Mouse (Mus musculus) heart, postnatal 4 days (tissue): Measurements from ENCODE around the gene Chtop. TPM values are rescaled to one million over a fixed set of nuclear protein-coding genes. Genes with fewer than 3 reads are reported as not detected.

ENCODE experiments used
- DNase-seq: peaks from one replicate; pipeline ENCODE4 v3.0.0; 2021
- total RNA-seq, 2 experiments: library from RNA; stranded (reverse); gene quantifications; 2 replicates each; pipeline ENCODE4 v1.2.3; 2021

Gene Chtop
- total RNA-seq, 2 experiments from 2014 or later: 140 to 143 TPM

DNA sequence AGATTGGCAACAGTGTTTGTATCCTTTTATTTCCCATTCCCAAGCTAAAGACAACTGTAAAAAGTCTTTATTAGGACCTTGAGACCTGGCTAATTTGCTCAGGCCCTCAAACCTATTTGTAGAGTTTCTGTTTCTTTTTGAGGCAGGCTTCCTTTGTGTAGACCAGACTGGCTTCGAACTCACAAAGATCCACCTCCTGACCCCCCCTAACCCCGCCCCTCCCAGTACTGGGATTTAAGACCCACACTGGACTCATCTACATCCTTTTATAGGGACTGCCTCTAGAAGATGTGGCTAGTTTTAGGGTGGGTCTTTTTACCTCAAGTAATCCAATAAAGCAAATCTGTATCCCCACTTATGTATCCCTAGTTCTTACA is 437 bp upstream of the Chtop start:
- no peak for DNase-seq

DNA sequence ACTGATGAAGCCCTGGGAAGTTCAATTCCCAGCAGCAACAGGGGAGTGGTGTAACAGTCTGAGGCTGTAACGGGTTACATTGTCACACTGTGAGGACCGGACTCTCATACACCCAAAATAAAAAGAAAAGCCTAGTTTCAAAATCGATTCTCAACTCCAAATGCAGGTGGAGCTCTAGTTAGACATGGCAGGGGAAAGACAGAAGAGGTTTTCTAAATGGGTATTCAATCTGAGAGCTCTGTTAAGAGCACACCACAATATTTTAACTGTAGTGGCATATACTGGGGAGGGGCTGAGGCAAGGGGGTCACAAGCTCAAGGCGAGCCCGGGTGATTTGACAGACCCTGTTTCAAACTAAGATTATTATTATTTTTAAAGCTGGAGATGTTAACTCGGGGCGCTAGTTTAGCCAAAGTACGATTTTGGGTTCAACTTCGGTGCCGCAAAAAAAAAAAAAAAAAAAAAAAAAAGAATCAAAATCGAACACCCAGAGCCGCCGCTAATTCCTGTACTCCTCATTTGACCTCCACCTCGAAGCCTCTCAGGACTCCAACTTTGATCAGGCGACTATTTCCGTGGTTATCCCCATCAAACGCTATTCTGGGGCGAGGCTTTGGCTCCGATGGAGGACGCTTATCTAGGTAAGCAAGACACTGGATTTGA is 880 bp downstream of the Chtop start:
- DNase-seq: no peak

DNA sequence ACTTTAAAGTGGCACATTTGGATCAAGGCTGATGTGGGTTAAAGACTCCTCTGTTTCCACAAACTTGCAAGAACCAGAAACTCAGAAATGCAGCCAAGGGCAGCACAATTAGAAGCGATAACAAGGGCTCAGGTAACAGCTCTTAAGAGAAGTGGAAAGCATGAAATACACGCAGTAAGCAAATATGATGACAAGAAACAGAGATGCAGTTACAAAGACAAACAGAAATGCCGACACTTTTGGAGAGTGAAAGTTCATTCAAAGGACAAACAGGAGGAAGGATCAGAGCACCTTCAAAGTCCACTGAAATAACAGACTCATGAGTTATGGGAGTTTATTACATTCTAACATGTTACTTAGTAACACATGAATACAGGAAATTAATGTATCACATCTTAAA is 2.9 kb downstream of the Chtop start:
- no peak for DNase-seq

DNA sequence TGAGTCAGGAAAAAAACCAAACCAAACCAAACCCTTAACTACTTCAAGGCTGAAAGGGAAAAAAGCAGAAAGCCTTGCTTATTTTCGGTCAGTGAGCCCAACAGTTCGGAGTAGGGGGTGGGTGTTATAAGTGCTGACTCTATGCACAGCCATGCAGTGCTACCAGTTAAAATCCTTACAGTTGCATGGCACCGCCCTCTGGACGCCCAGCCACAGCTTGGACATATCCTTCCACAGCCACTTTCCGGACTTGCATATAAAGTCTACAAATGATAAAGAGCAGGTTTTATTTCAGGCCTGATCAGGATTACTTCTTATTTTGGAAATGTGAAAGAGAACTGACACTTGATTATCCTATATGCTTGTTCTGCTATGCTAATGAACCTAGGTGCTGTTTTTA is 4.1 kb downstream of the Chtop start:
- DNase-seq: no peak

DNA sequence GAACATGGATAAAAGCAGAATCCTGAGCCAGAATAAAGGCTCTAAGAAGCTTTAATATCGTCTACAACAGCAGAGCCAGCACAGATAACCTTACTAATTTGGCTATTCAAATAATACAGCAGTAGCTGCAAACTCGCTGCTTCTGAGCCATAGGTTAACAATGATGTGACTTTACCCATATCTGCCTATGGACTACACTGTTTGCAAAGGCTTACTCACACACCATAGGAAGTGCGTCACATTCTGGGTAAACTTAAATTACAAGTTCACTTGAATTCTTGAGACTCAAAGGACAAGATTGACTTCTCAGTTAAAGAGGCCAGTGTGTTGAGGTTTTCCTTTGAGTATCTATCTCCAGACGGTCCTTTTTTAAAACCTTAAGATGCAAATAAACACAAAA is 5.9 kb downstream of the Chtop start:
- no peak for DNase-seq

DNA sequence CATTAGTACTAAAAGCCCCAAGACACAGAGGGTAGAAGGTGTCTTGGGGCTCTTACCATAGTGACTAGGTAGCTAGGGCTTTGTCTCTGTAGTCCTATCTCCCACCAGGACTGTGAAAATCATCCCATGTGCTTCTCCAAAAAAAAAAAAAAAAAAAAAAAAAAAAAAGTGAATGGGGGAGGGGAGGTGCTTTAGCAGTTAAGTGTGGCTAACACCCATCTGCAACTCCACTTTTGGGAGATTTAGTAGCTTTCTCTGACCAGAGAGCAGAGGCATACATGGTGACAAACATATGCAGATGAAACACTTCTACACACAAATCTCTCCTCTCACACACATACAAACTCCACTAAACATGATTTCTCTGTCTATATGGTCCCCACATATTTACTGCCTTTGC is 11.7 kb downstream of the Chtop start:
- DNase-seq: no peak

DNA sequence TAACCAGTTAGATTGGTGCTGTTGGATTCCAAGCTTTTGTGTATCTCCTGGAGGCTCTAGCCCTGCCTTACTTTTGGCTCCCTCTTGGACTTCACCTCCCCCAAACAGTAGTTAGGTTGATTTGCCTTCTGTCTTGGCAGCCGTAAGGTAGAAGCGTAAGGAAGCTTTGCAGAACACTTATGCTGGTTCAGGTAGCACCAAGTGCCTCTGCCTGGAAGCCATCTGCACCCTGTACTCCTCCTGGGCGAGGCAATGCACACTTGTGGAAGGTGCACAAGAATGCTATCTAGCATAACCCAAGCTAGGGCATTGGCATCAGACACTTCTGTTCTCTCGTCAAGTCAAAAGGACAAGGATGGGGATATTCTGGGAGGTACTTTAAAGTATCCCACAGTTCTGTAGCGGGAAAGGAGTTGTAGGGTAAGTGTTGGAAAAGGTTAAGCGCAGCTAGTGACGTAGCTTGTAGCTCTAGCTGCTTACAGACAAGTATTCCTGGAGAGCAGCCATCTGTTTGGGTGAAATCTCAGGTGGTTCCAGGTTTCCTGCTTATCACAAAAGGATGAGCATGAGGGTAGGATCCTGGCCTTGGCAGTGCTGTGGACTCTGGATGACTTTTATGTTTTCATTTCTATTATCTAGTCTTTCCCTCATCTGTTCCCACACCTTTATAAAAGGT is 13.3 kb downstream of the Chtop start:
- DNase-seq: no peak

DNA sequence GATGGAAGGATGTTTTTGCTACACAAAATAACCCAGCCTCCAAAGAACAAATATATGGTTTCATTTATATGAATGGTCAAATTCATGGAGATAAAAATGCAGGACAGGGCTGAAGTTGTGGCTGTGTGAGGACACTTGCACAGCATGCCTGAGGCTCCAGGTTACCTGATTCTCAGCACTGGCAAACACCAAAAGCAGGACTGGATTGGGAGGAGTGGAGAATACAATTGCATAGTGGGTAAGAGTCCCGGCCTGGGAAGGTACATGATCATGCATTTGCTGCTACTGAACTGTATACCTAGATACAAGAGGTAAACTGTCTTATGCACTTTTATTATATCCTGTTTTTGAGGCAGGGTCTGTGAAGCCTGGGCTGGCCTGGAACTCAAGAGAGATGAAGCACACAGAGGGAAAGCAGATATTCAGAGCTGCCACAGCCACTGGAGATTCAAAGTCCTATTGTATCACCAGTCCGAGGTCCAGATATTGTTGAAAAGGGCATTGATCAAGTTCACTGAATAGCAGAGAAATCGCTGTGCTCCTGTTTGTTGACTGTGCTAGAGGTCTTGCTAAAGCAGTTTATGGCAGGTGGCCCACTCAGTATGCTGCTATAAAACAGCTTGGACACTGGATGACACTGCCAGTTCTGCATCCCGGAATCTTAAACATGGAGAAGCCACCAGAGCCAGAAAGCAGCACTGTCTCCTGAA is 15.3 kb downstream of the Chtop start:
- no peak for DNase-seq

DNA sequence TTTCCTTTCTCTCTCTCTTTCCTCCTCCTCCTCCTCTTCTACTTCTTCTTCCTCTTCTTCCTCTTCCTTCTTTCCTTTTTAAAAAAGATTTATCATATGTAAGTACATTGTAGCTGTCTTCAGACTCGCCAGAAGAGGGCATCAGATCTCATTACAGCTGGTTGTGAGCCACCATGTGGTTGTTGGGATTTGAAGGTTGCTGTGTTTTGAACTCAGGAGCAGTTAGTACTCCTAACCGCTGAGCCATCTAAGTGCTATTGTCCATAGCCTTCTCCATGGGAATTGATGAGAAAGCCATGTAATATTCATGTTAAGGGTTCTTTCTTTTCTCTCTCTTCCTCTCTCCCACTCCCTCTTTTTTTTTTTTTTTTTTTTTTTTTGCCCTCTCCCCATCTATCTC is 17.9 kb downstream of the Chtop start:
- DNase-seq: peak; percentile 41

DNA sequence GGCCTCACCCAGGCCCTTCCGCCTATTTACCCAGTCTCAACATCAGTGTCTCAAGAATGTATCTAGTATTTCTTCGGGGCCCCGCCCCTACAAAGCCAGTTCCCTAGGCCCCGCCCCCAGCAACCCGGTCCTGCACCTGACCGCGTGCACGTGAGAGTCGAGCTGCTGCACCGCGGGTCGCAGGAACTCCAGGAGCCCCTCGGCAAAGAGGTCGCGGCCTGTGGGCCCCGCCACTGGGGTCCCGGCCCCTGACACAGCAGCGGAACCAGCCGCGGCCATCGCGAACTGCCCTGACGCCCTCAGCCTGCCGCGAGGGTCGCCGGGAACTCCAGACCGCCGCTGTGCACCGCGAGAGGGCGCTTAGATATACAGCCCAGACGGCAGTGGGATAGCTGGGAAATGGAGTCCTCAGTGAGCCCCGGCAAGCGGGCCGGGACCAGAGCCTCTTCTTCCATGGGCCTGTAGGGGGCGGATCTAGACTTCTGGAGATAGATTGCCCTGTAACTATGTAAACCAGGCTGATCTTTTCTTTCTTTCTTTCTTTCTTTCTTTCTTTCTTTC is 18.5 kb downstream of the Chtop start, which contains the start of gene Snapin:
Snapin (minus strand) TSS at position 338 of the 561 bp plus-strand sequence.
- DNase-seq: peak; percentile 98

DNA sequence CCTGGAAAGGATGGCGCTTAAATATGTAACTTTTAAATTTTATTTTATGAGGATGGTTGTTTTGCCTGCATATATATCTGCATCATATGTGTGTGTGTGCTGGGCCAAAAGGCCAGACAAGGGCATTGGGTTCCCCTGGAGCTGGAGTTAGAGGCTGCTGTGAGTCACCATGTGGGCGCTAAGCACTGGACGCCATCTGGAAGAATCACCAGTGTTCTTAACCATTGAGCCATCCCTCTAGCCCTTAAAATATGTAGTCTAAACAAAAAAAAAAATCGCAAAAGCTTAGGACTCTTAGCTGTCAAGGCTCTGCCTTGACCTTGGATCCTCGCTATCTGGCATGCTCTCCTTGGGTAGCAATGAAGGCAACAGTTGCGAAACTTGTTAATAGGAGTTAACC is 20.7 kb downstream of the Chtop start:
- no peak for DNase-seq

DNA sequence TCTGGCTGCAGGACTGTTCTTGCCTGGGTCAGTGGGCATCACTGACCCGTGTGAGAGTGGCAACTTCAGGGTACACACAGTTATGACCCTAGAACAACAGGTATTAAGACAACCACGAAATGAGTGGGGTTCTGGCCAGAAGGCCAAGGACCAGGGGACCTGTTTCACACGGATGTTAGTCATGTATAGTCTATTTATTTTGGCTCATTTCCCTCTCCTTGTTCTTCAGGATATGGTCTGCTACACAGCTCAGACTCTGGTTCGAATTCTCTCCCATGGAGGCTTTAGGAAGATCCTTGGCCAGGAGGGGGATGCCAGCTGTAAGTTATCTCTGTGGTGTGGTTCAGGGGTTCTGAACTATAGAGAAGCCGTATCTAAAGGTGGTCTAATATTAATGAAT is 22.3 kb downstream of the Chtop start:
- DNase-seq: no peak

DNA sequence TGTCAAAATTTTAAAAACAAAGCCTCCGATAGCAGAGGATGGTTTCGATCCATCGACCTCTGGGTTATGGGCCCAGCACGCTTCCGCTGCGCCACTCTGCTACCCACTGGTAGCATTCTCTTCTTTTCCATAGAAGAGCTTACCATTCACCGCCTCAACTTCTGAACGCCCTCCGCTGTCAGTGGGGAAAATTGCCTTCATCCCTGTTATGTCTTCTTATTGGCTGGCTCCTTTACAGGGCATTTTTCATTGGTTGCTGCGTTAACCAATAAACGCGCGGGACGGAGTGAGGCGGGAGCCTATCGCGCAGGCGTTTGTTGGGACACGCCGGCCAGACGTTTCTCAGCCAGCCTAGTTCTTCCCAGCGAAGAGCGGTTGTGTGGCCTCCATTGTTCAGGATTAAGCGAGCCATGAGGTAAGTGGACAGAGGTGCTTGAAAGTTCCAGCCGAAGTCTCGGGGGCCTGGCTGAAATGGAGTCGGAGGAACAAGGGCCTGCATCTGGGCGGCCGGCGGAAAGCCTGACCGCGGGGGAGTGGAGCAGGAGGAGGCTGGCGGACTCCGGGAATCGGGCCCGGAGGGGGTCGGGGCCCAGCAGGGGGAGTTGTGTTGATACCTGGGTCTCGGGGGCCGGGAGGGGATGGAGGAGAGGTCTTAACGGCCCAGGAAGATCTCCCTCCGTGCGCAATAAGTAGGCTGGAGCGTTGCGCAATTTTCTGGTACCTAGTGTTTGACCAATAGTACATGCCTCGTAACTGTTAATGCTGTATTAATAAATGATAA is 33.3 kb downstream of the Chtop start, which contains the start of gene Ilf2:
Ilf2 (plus strand) TSS at position 296 of the 781 bp plus-strand sequence.
- peak; percentile 96 for DNase-seq

DNA sequence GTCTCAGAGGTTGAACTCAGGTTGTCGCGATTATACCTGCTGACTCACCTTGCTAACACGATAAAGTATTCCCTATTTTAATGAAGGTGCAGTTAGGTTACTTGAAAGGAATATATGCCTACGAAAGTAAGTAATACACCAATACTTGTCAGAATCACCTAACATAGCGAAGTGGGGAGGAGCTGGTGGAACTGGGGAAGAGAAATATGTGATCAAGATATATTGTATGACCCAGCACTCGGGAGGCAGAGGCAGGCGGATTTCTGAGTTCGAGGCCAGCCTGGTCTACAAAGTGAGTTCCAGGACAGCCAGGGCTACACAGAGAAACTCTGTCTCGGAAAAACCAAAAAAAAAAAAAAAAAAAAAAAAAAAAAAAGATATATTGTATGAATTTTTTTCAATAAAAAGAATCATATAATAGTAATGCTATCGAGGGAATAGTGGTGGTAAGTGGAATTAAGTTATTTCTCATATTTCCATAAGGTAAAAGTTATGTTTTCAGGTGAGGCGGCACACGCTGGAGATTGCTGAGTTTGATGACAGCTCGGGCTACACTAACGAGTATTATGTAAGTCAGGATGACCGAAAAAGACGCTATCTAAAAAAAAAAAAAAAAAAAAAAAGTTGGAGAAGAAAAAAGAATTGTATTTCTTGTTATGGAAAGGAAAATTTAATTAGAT is 34.0 kb downstream of the Chtop start:
- no peak for DNase-seq

DNA sequence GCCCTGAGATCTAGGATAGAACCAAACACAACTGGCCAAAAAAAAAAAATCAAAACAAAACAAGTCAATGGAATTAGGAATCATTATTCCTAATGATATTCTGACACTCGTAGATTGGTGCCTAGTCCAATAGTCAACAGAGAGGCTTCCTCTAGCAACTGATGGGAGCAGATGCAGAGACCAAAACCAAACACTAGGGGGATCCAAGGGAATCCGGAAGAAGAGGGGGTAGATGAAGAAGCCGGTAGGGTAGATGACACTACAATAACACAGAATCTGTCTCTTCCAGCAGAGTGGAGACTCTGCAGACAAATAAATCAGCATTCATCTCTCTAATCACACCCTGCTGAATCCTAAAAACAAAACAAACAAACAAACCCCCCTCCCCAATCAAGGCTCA is 37.1 kb downstream of the Chtop start:
- peak; percentile 61 for DNase-seq

DNA sequence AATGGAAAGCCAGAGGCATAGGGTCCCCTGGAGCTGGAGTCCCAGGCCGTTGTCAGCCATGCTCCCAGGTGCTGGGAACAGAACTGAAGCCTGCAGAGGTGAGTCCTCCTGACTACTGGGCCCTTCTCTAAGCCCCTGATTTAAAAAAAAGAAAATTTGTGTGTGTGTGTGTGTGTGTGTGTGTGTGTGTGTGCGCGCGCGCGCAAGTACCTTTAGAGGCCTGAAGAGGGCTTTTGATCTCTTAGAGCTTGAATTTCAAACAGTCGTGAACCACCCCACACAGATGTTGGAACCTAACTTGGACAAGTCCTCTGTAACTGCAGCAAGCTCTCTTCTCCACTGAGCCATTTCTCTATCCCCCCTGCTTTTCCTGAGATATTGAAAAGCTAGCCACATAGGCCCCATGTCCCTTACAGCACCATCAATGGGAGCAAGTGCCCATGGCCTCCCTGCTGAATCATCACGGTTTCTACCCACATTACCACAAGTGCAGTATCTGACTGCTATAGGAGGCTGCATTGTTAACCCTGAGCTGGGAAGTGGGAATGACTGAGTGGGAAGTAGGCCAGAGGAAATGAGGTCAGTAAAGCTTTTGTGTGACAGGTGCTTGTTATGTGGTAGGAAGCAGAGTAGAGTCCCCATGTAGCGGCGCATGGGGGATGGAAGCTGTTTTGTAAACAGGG is 41.5 kb downstream of the Chtop start:
- no peak for DNase-seq

DNA sequence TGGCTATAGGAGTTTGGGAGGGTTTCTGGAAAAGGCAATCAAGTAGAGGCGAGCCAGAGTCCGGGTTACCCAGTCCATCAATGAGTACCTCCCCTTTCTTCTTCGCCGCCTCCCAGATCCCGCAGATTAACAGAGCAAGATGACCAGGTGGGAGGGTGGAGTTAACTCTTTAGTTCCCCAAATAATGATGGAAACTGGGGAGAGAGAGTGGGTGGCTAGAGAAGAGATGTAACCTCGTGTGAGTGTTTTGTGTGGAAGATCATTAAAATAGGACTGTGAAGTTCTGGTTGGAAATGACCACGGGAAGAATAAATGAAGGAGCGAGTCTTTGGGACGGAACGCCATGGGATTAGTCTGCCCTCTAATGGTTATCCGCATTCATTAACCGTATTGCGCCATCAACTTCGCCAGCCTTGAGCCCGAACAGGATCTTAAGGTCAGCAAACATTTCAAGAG is 43.0 kb downstream of the Chtop start:
- peak; percentile 72 for DNase-seq

DNA sequence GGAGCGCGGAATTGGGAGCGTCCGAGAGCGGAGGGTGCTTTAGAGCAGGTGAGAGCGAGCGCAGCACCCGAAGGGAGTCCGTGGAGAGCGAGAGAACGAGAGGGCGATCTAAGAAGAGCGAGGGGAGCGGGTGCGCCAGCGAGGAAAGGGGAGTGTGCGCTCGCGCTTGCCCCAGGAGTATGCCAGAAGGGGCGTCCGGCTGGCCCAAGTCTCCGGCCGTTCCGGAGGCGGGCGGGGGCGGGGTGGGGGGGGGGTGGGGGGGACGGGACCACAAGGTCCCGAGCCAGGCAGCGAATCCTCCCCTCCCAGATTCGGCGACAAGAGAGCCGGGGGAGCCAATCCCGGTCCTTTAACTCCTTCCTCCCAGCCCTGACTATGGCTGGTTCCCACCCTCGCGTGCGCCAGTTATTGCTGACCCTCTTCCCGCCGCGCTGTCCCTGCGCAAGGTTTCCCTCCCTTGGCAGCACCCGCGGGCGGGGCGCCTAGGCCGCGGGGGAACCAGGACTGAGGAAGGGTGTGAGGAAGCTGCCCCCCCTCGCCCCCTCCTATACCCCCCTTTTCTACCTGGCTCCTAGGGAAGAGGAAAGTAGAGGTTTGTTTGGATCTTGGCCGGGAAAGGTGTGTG is 43.5 kb downstream of the Chtop start, which contains the start of gene Npr1:
Npr1 (minus strand) TSS at position 181 of the 625 bp plus-strand sequence.
- peak; percentile 63 for DNase-seq

DNA sequence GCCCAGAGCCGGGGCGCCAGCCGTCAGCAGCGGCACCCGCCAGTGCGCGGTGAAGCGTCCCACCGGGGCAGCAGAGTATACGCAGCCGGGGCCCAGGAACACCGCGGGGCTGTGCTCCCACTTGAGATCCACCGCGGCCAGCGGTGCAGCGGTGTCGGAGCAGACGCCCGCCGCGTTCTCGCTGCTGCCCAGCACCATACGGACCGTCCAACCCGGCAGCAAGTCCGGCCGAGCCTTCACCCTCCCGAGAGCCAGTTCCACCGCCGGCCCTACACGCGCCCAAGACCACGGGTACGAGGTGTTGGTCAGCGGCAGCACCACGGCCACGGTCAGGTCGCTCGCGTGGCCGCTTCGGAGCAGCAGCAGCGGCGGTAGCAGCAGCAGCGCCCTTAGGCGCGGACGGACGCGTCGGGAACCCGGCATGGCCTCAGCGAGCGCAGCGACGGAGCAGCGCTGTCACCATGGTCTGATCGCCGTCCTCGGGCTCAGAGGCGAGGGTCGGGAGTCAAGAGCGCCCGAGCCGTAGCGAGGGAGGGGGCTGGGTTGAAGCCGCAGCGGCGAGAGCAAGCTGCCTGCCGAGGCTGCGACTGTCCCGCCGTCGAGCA is 44.1 kb downstream of the Chtop start:
- DNase-seq: peak; percentile 50

DNA sequence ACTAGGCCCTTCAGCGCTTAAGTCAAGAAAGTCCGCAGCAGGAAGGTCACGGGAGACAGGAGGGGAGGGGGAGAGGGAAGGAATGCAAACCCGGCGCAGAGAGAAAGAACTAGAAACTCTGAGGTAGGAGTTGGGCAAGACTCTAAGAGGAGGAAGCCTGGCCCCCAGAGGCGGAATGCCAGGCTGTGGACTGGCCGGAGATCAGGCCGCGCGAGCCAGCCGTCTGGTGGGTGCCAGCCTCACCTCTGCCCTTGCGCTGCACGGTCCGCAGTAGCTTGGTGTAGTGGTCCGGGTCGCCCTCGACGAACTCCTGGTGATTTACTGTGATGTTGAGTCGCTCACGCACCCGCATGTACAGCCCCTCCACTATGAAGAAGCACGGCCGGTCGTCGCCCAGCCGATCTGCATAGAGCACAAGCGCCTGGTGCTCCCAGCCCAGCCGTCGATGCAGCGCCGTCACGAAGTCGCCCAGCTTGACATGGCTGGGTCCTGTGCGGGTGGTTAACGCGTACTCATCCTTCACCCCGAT is 44.7 kb downstream of the Chtop start:
- peak; percentile 37 for DNase-seq
